Mouse (Mus musculus) c-Kit-negative CD71-positive TER-119-positive erythroid progenitor cells, embryonic 14.5 days (primary cell): Measurements from ENCODE around the gene Nts.
"Not testable (repeated sequence)": the region's sequence is repeated elsewhere in the genome, so short reads cannot be mapped to it uniquely, and the experiment has no call there.

Source experiments
- DNase-seq: peaks from one replicate; pipeline ENCODE4 v3.0.0-alpha.2; 2013; ENCODE audit warnings: low read depth, low spot score

The Nts gene

DNA sequence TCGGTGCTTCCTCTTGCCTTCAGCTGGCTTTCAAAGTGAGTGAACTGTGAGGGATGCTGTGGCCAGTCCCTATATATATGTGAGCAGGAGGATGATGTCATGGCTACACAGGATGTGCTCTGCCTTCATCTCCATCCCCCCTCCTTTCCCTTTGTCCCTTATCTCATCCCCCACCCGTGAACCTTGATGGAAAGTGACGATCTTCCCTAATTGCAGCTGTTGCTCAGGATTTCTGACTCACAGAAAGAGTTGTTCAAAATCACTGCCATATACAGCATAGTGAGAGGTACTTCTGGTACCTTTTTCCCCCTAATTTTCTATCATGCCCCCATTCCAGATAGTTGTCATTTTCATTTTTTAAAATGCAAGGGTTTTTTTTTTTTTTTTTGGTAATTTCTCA is at the start of gene Nts:
TSS of gene Nts (minus strand) at position 101 of the 400 bp plus-strand sequence.
- no peak for DNase-seq

GRCm38 (mm10) chr10:102527901-102528300 is 37.6 kb upstream of the Nts start:
- no peak for DNase-seq

GRCm38 (mm10) chr10:102514159-102514558 is 23.9 kb upstream of the Nts start:
- no peak for DNase-seq

DNA sequence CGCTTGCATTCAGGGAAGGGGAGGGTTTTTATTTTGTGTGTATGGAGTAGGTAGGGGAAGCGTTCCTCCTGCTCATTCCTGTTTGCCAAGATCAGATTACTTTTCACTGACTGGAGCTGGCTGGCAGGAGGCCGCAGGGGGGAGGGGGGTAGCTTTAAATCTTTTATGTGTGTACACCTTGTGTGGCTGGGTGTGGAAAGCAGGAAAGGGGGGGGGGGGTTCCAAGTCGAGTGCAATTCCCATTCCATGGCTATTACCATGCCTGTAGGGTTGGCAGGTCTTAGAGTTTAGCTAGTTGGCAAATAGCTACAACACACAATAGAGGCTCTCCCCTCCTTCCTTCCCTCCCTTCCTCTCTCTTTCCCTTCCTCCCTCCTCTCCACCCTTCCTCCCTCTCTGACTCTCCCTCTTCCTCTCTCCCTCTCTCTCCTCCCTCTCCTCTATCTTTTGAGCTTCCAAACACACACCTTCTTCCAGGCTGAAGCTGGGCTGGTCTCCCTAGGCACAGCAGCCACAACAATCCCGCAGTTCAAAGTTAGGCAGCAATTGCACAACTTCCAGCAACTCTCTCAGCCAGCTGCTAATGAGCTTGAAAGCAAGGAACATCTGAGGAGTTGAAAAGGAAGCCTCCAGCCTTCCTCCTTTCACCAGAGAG is 21.6 kb upstream of the Nts start, which contains the start of gene Rassf9:
TSS of gene Rassf9 (plus strand) at position 416 of the 655 bp plus-strand sequence.
- no peak for DNase-seq

- DNase-seq = no peak
Measured at GRCm38 (mm10) chr10:102511461-102511806, 21.1 kb upstream of the Nts start.

DNA sequence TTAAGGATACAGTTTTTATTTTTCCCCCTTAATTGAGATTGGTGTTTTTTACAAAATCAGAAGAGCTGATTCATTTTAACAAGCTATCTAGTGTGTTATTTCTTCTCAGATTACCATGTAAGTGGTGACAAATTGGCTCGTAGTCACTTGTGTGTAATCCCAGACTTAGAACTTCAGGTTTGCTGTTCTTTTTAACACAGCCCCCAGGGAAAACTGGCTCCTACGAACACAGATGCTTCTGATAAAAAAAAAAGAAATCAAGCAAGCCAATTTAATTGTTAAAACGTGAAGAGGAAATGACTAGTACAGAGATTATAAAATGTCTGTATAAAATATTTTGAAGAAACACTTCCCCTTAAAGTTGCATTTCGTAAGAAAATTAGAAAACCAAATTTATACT is 17.1 kb upstream of the Nts start:
- no peak for DNase-seq

DNA sequence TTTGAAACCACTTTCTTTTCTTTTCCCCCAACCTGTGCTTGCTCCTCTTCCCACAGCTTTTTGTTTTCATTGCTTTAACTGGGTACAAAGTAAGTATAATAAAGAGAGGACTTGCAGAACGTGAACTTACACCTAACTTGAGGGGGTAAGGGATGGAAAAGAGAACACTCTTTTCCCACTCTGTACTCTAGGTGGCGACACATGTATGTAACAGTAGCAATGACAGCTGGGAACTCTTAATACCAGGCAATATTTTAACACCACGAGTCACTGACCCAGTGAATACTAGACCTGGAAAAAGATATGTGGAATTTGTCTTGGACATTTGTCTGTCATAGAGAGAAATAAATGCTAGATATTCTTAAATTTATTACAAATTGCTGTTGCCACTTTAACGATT is 8.5 kb upstream of the Nts start:
- DNase-seq = no peak

DNA sequence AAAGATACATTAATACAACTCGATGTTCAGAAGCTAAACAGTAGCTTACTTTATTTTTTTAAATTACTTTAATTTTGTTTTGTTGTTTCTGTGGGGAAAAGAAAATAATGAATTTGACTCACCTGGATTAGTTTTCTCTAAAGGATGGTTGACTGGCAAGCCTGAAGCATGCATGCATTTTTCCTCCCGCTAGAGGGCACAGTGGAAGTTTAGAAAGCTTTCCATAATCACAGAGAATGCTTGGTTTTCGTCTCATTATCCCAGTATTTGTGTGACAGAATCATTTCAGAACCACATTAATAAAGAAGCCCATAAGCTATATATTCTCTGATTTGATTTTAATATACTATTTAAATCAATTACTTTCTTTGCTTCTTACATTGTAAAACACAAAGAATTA is 1.5 kb upstream of the Nts start:
- DNase-seq = no peak

DNA sequence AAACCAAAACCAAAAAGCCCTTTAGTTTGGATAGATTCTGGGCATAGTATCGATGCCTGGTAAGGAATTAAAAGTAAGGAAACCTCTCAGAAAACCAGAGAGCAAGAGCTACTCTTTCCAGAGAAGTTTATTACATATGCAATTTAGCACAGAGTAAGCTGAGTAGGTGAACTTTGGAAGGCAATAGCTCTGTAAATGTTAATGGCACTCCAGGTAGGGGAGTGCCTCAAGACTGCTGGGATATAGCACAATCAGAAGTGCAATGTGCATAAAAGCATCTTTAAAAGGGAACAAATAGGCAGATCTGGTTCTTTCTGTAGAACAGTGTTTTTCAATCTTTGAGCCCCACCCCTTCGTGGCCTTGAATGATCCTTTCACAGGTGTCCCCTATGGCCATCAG is 20.9 kb downstream of the Nts start:
- DNase-seq = no peak

DNA sequence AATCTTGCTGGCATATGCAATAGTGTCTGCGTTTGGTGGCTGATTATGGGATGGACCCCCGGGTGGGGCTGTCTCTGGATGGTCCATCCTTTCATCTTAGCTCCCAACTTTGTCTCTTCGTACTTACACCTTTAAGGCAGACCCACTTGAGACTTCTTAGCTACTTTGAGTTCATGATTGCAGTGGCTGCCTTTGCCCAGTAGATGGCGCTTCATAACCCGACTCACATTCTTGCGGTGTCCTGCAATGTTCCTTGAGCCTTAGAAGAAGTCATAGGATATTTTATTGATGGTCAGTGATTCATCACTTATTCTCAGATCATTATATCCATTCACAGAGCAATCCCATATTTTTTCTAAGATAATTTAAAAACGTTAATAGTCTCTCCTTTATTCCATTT is 38.5 kb downstream of the Nts start:
- DNase-seq = no peak

GRCm38 (mm10) chr10:102449449-102449848 is 40.8 kb downstream of the Nts start:
- no peak for DNase-seq

- DNase-seq = no peak
Measured at GRCm38 (mm10) chr10:102444912-102445556, 45.3 kb downstream of the Nts start.

- not testable (repeated sequence) for DNase-seq
Measured at GRCm38 (mm10) chr10:102435467-102435866, 54.8 kb downstream of the Nts start.

- not testable (repeated sequence) for DNase-seq
Measured at GRCm38 (mm10) chr10:102435048-102435447, 55.2 kb downstream of the Nts start.
